Mouse (Mus musculus): ENCODE data around the gene Camta1.

GRCm38 (mm10) chr4:151306890-151307289 is 554.8 kb downstream of the Camta1 start:
- TF ChIP-seq CTCF (conservative IDR thresholded peaks at IDR 0.05; ENCODE audit: insufficient read depth, insufficient read length, low read depth, low read length) = no peak
- no peak for TF ChIP-seq POLR2A (IDR thresholded peaks at IDR 0.05; ENCODE audit: low read depth, low read length)
